Mouse (Mus musculus): ENCODE measurements around the gene Lrrc20. TPM values are rescaled to one million over a fixed set of nuclear protein-coding genes. Genes with fewer than 3 reads are reported as not detected.
A peak's percentile ranks its signal among the peaks of the same experiment; 100 is the strongest.

Gene Lrrc20
- polyA plus RNA-seq, 1 experiment from 2014 or later = 13.3 TPM

DNA sequence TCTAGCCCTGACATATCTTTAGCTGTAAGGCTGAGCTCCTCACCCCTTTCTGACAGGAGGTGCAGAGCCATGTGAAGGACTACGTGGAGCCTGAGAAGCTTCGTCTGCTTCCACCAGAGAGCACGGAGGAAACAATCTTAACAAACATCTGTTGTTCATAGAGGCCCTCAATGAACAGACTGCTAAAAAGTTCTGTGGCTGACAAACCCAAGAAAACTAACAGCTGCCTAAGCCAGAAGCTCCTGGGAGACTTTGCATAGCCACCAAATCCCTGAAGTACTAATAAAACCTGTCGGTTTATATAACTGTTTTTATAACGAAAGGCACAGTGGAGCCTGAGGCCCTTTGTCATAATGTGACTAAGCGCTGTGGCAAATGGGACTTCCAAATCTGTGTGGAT is 32.1 kb upstream of the Lrrc20 start:
- H3K27me3 ChIP-seq (ENCODE audit: control insufficient read depth, insufficient read depth, low read length) = no peaks in the 10 kb centered on the region
- peaks cover 19 to 47% of the 10 kb centered on the region in 2 experiments for H3K4me1 ChIP-seq (ENCODE audit: control insufficient read depth in 2 of 2, insufficient read depth in 2 of 2, low read length in 2 of 2)
- H3K4me3 ChIP-seq (ENCODE audit: control insufficient read depth in 1 of 2, insufficient read depth in 1 of 2, low read depth in 1 of 2, low read length in 2 of 2) = no peak overlapping the region
- ATAC-seq (ENCODE audit: insufficient number of reproducible peaks, insufficient read depth, low FRiP score, low read depth) = no peak
- WGBS = 60% methylated on average over 6 of the region's 6 CpGs
- no peaks in the 10 kb centered on the region for H3K9me3 ChIP-seq (ENCODE audit: control insufficient read depth, low read length)
- no peak overlapping the region for H3K4me2 ChIP-seq (ENCODE audit: low read length)
- no peak overlapping the region for H3K9ac ChIP-seq (ENCODE audit: low read length)
- peak overlapping the region; percentile 27 to 33; a peak in 3 of 4 replicates for H3K27ac ChIP-seq (replicated peaks in 1 of 2; ENCODE audit: control insufficient read depth in 1 of 2, insufficient read depth in 1 of 2, low read depth in 2 of 2, low read length in 2 of 2)
- H3K36me3 ChIP-seq (ENCODE audit: control insufficient read depth, insufficient read depth, low read length) = peaks cover 18% of the 10 kb centered on the region; the same call in 1 of the 2 replicates

DNA sequence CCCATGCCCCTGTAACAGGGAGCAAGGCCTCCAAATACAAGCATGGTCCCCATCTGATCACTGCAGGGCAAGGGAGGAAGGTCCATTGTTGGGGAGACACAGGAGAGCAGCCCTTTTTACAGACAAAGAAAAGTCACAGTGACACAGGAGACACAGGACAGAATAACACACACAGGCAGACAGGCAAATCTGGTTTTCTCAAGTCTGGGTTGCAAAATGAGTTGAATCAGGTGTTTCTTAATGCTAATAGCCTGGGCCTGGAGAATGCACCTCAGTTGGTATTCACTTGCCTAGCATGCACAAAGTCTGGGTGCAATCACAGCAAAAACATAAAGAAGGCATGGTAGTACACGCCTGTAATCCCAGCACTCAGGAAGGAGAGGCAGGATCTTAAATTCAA is 31.7 kb upstream of the Lrrc20 start:
- H3K27ac ChIP-seq (replicated peaks in 1 of 2; ENCODE audit: control insufficient read depth in 1 of 2, insufficient read depth in 1 of 2, low read depth in 2 of 2, low read length in 2 of 2) = peak overlapping the region; percentile 27 to 33
- ATAC-seq (ENCODE audit: insufficient number of reproducible peaks, insufficient read depth, low FRiP score, low read depth) = no peak
- no peaks in the 10 kb centered on the region for H3K27me3 ChIP-seq (ENCODE audit: control insufficient read depth, insufficient read depth, low read length)
- H3K4me2 ChIP-seq (ENCODE audit: low read length) = no peak overlapping the region
- peaks cover 19 to 48% of the 10 kb centered on the region in 2 experiments for H3K4me1 ChIP-seq (ENCODE audit: control insufficient read depth in 2 of 2, insufficient read depth in 2 of 2, low read length in 2 of 2)
- no peaks in the 10 kb centered on the region for H3K9me3 ChIP-seq (ENCODE audit: control insufficient read depth, low read length)
- H3K36me3 ChIP-seq (ENCODE audit: control insufficient read depth, insufficient read depth, low read length) = peaks cover 20% of the 10 kb centered on the region; the same call in 1 of the 2 replicates
- H3K9ac ChIP-seq (ENCODE audit: low read length) = no peak overlapping the region
- H3K4me3 ChIP-seq (ENCODE audit: control insufficient read depth in 1 of 2, insufficient read depth in 1 of 2, low read depth in 1 of 2, low read length in 2 of 2) = no peak overlapping the region
- WGBS = 46% methylated on average over 1 of the region's 1 CpGs

DNA sequence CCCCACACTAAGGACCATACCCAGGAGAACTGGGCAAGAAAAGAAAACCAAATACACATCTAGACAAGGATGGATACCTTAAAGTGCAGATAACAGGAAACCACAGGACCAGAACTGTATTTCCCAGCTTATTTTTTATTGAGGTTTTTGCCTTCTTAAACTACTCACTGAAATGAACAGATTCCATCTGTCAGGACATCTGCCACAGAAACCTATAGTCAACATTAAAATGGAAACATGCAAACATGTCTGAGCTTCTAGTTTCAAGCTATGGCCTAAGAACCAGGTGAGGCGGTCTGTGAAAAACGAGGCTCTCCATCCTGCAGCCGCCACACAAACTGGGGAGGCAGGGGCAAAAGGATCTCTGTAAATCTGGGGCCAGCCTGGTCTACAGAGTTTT is 30.6 kb upstream of the Lrrc20 start:
- WGBS = 76% methylated on average over 3 of the region's 3 CpGs
- H3K4me1 ChIP-seq (ENCODE audit: control insufficient read depth in 2 of 2, insufficient read depth in 2 of 2, low read length in 2 of 2) = peaks cover 19 to 51% of the 10 kb centered on the region in 2 experiments

GRCm38 (mm10) chr10:61447581-61448353 is 27.8 kb upstream of the Lrrc20 start:
- no peak overlapping the region for H3K4me2 ChIP-seq (ENCODE audit: low read length)
- peaks cover 19 to 58% of the 10 kb centered on the region in 2 experiments for H3K4me1 ChIP-seq (ENCODE audit: control insufficient read depth in 2 of 2, insufficient read depth in 2 of 2, low read length in 2 of 2)
- no peak for ATAC-seq (ENCODE audit: insufficient number of reproducible peaks, insufficient read depth, low FRiP score, low read depth)
- no peaks in the 10 kb centered on the region for H3K9me3 ChIP-seq (ENCODE audit: control insufficient read depth, low read length)
- 82% methylated on average over 10 of the region's 10 CpGs for WGBS
- no peak overlapping the region; the same call in 1 of the 2 replicates for H3K9ac ChIP-seq (ENCODE audit: low read length)
- no peak overlapping the region for H3K4me3 ChIP-seq (ENCODE audit: control insufficient read depth in 1 of 2, insufficient read depth in 1 of 2, low read depth in 1 of 2, low read length in 2 of 2)
- H3K27me3 ChIP-seq (ENCODE audit: control insufficient read depth, insufficient read depth, low read length) = no peaks in the 10 kb centered on the region
- peaks cover 18% of the 10 kb centered on the region; the same call in 1 of the 2 replicates for H3K36me3 ChIP-seq (ENCODE audit: control insufficient read depth, insufficient read depth, low read length)
- 0 out of 4 replicates have a peak overlapping the region, but pooled peaks of 1 of the 2 experiments have one; percentile 41 for H3K27ac ChIP-seq (replicated peaks in 1 of 2; ENCODE audit: control insufficient read depth in 1 of 2, insufficient read depth in 1 of 2, low read depth in 2 of 2, low read length in 2 of 2)

More for the DNA sequence above, 30.6 kb upstream of the Lrrc20 start:
- H3K4me3 ChIP-seq (ENCODE audit: control insufficient read depth in 1 of 2, insufficient read depth in 1 of 2, low read depth in 1 of 2, low read length in 2 of 2) = no peak overlapping the region
- H3K4me2 ChIP-seq (ENCODE audit: low read length) = no peak overlapping the region
- no peak for ATAC-seq (ENCODE audit: insufficient number of reproducible peaks, insufficient read depth, low FRiP score, low read depth)
- peaks cover 21% of the 10 kb centered on the region for H3K36me3 ChIP-seq (ENCODE audit: control insufficient read depth, insufficient read depth, low read length)
- H3K27ac ChIP-seq (replicated peaks in 1 of 2; ENCODE audit: control insufficient read depth in 1 of 2, insufficient read depth in 1 of 2, low read depth in 2 of 2, low read length in 2 of 2) = no peak overlapping the region
- H3K9ac ChIP-seq (ENCODE audit: low read length) = no peak overlapping the region
- no peaks in the 10 kb centered on the region for H3K9me3 ChIP-seq (ENCODE audit: control insufficient read depth, low read length)
- no peaks in the 10 kb centered on the region for H3K27me3 ChIP-seq (ENCODE audit: control insufficient read depth, insufficient read depth, low read length)

- Histone ChIP-seq H3K4me1 (ENCODE audit: control insufficient read depth in 2 of 2, insufficient read depth in 2 of 2, low read length in 2 of 2) (peaks cover 14 to 47% of the 10 kb centered on the region in 2 experiments), H3K27ac (replicated peaks in 1 of 2; ENCODE audit: control insufficient read depth in 1 of 2, insufficient read depth in 1 of 2, low read depth in 2 of 2, low read length in 2 of 2) (no peak overlapping the region), H3K9me3 (ENCODE audit: control insufficient read depth, low read length) (no peaks in the 10 kb centered on the region), H3K36me3 (ENCODE audit: control insufficient read depth, insufficient read depth, low read length) (peaks cover 18% of the 10 kb centered on the region; the same call in 1 of the 2 replicates), H3K27me3 (ENCODE audit: control insufficient read depth, insufficient read depth, low read length) (no peaks in the 10 kb centered on the region), H3K4me2 (ENCODE audit: low read length) (no peak overlapping the region), H3K4me3 (ENCODE audit: control insufficient read depth in 1 of 2, insufficient read depth in 1 of 2, low read depth in 1 of 2, low read length in 2 of 2) (no peak overlapping the region), H3K9ac (ENCODE audit: low read length) (no peak overlapping the region)
- WGBS = 60% methylated on average over 3 of the region's 3 CpGs
- ATAC-seq (ENCODE audit: insufficient number of reproducible peaks, insufficient read depth, low FRiP score, low read depth) = no peak
These were observed 26.8 kb upstream of the Lrrc20 start for GRCm38 (mm10) chr10:61448834-61449233.

DNA sequence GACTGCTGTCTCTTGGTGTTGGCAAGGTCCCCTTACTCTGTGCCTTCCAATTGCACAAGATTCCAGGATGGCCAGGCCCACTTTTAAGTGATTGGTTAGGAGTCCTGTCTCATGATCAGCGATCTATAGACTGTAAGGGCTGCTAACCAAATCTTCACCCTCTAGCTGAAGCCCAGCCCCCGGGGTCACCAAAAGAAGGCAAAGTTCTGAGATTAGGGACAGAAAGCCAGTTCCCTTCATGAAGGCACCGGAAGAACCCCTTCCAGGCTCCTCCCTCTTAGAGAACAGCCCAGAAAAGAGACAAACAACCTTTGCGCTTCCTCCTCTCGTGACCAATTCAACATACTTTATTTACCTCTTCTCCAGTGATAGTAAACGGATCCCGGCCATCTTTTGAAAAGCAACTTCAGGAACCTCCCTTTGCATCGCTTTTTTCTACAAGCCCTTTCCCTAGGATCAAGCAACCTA is 24.1 kb upstream of the Lrrc20 start:
- H3K4me3 ChIP-seq (ENCODE audit: control insufficient read depth in 1 of 2, insufficient read depth in 1 of 2, low read depth in 1 of 2, low read length in 2 of 2) = peak overlapping the region; percentile 91 to 99
- ATAC-seq (ENCODE audit: insufficient number of reproducible peaks, insufficient read depth, low FRiP score, low read depth) = no peak
- peak overlapping the region; percentile 46 to 75; a peak in 3 of 4 replicates for H3K27ac ChIP-seq (replicated peaks in 1 of 2; ENCODE audit: control insufficient read depth in 1 of 2, insufficient read depth in 1 of 2, low read depth in 2 of 2, low read length in 2 of 2)
- H3K4me1 ChIP-seq (ENCODE audit: control insufficient read depth in 2 of 2, insufficient read depth in 2 of 2, low read length in 2 of 2) = peaks cover 9 to 30% of the 10 kb centered on the region in 2 experiments
- H3K9me3 ChIP-seq (ENCODE audit: control insufficient read depth, low read length) = 0 out of 2 replicates have a peak, but pooled peaks cover 2% of the 10 kb centered on the region
- H3K27me3 ChIP-seq (ENCODE audit: control insufficient read depth, insufficient read depth, low read length) = no peaks in the 10 kb centered on the region
- 4% methylated on average over 8 of the region's 8 CpGs for WGBS
- peak overlapping the region; percentile 95 for H3K4me2 ChIP-seq (ENCODE audit: low read length)
- peaks cover 18% of the 10 kb centered on the region; the same call in 1 of the 2 replicates for H3K36me3 ChIP-seq (ENCODE audit: control insufficient read depth, insufficient read depth, low read length)
- peak overlapping the region; percentile 95 for H3K9ac ChIP-seq (ENCODE audit: low read length)

GRCm38 (mm10) chr10:61451931-61452617 is 23.5 kb upstream of the Lrrc20 start:
- Histone ChIP-seq H3K27ac (replicated peaks in 1 of 2; ENCODE audit: control insufficient read depth in 1 of 2, insufficient read depth in 1 of 2, low read depth in 2 of 2, low read length in 2 of 2) (peak overlapping the region; percentile 46 to 75), H3K4me3 (ENCODE audit: control insufficient read depth in 1 of 2, insufficient read depth in 1 of 2, low read depth in 1 of 2, low read length in 2 of 2) (peak overlapping the region; percentile 91 to 99), H3K9me3 (ENCODE audit: control insufficient read depth, low read length) (0 out of 2 replicates have a peak, but pooled peaks cover 2% of the 10 kb centered on the region), H3K4me1 (ENCODE audit: control insufficient read depth in 2 of 2, insufficient read depth in 2 of 2, low read length in 2 of 2) (peaks cover 6 to 25% of the 10 kb centered on the region in 2 experiments), H3K9ac (ENCODE audit: low read length) (peak overlapping the region; percentile 95), H3K36me3 (ENCODE audit: control insufficient read depth, insufficient read depth, low read length) (peaks cover 17% of the 10 kb centered on the region; the same call in 1 of the 2 replicates), H3K4me2 (ENCODE audit: low read length) (peak overlapping the region; percentile 95), H3K27me3 (ENCODE audit: control insufficient read depth, insufficient read depth, low read length) (no peaks in the 10 kb centered on the region)
- under 1% methylated on average over 54 of the region's 62 CpGs for WGBS
- peak; percentile 42 for ATAC-seq (ENCODE audit: insufficient number of reproducible peaks, insufficient read depth, low FRiP score, low read depth)
